ENCODE assay signal across 17 mouse cellular contexts in the genomic region with DNA sequence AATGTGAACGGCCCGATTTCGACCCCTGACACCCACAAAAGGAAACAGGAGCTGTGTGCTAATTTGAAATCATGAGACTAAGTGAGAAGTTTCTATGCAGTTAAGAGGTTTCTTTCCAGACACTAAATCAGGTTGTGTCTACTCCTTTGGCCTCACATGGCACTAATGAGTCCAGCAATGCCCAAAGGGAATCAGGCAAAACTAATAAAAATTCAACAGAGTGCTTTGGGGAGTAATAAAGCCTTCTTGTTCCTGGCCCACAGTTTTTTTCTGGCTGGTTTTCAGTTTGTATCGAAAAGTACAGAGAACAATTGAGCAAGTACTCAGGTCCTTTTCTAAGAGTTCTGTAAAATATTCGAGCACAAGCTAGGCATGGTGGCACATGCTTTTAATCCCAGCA.
"Had no signal": no experiment of that assay in that cellular context is flagged by ENCODE, and none has a peak within 500 bp of the region (broad histone marks: within the 10 kb centered on the region; RNA-seq: fewer than 3 reads in every experiment).

No protein-coding gene starts in this region.

- H3K27ac ChIP-seq: limb, embryonic 15.5 days; liver, embryonic 12.5 days; macrophage; midbrain, embryonic 12.5 days; neural tube, embryonic 13.5 days had no signal

- H3K9me3 ChIP-seq: limb, embryonic 15.5 days; liver, embryonic 12.5 days; megakaryocyte, embryonic 14.5 days; midbrain, embryonic 12.5 days; neural tube, embryonic 13.5 days had no signal

- ATAC-seq: liver, embryonic 12.5 days; midbrain, embryonic 16.5 days had no signal

- H3K9ac ChIP-seq: limb, embryonic 15.5 days; liver, embryonic 12.5 days; lung, embryonic 14.5 days; midbrain, embryonic 12.5 days; neural tube, embryonic 13.5 days had no signal

- H3K4me3 ChIP-seq: limb, embryonic 15.5 days; liver, embryonic 12.5 days; megakaryocyte, embryonic 14.5 days; midbrain, embryonic 12.5 days; neural tube, embryonic 13.5 days had no signal

- H3K4me2 ChIP-seq: limb, embryonic 15.5 days; liver, embryonic 12.5 days; lung, embryonic 14.5 days; midbrain, embryonic 12.5 days; neural tube, embryonic 13.5 days had no signal

- H3K36me3 ChIP-seq: limb, embryonic 15.5 days; liver, embryonic 12.5 days; midbrain, embryonic 12.5 days; neural tube, embryonic 13.5 days had no signal

- DNase-seq: kidney, adult 11 months; kidney, postnatal 25 days; layer of hippocampus, postnatal 36 days; lung, embryonic 14.5 days; lung, postnatal 14 days; retina, postnatal 1 day; right cerebral cortex, postnatal 4 days; spleen, adult 18-20 months; thymus, adult 18-20 months; thymus, postnatal 14 days had no signal
